Mouse (Mus musculus) G1E-ER4 (cell line): ENCODE data around the gene Hic1. TPM values are rescaled to one million over a fixed set of nuclear protein-coding genes. Genes with fewer than 3 reads are reported as not detected.

Experiments
- GATA1 ChIP-seq: IDR thresholded peaks from one replicate; pipeline ENCODE4 v1.8.0; 2012; ENCODE audit warnings: low read length, inconsistent platforms
- polyA plus RNA-seq: library from polyadenylated mRNA; stranded (reverse); fragments of >175 nt; gene quantifications from 2 replicates; pipeline ENCODE4 v1.2.3, GENCODE M21; 2012

Gene Hic1
- polyA plus RNA-seq, 1 experiment: 0.46 TPM

DNA sequence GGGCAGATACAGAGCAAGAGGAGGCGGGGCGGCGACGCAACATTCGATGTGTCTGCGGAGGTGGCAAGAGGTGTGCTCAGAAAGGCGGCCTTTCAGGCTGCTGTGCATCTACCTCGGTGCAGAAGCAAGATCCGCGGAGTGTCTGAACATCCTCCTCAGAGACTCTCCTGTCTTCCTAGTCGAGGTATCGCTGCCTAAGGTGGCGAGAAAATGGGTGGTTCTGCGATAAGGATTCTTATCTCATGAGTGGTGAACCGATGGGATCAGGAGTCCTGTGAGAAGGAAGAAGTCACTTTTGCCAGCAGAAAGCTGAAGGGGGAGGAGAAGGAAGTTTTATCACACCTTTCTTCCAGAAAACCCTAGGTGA lies 4.5 kb upstream of the Hic1 start:
- TF ChIP-seq GATA1: no peak

DNA sequence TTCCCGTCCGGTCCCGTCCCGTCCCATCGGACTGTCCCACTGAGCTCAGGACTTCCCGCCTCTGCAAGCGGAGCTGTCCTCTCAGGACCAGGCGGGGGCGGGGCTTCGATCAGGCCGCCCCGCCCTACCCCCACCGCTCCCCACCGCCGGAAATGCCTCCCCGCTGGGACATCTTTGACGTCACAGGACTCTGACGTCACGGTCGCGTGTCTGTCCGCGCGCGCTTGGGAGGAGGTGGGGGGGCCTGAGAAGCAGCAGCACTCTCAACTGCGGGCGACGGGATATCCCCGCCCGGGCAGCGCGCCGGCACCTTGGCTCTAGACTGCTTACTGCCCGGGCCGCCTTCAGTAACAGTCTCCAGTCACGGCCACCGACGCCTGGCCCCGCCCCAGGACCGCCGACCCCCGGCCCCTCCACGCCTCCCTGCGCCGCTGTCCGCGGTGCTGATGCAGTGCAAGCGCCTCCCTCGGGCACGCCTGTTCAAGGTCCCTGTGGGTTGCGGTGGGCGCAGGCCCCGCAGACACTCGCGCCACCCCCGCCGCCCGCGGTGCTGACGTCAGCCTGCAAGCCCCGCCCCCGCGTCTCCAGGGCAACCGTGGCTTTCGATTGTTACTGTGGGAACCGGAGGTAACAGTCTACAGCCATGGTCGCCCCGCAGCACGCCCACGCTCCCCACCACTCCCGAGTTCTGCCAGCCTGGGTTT lies 3.9 kb upstream of the Hic1 start:
- TF ChIP-seq GATA1: no peak

DNA sequence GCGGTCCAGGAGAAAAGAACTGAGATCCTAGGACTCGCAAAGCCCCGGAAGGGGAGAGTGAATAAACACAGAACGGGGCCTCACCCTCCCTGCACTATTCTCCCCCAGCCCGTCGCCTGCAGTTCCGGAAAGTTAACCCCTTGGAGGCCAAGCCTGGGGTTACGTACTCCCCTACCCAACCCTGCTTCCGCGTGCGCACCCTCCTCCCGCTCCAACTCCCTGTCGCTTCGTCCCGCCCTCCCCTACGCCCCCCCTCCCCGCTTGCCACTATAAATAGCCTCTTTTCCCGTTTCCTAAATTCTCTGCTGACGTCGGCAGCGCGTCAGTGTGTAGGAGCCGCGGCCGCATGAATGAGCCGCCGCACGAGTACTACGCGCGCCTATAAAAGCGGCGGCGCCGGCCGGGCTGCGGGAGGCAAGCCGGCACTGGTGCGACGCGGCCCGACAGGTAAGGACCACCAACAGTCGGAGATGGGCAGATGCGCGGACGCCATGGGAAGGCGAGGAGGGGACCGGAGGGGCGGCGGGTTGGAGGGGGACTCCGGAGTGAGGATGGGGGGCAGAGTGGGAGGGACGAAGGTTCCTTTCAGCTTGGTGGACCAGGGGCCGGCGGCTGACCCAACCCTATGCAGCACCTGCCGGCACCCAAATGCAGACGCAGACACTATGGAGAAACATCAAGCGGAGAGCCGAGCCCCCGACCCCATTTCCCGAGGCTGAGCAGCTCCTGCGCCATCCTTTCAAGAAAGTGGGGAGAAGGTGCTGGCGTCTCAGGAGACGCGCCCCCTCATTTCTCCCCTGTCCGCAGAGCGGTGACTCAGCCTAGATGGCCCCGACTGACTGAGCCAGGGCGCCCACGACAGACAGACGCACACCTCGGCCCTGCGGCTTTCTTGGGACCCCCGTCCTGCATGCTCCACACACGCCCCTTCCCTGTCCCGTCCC lies 3.1 kb upstream of the Hic1 start:
- TF ChIP-seq GATA1: no peak

DNA sequence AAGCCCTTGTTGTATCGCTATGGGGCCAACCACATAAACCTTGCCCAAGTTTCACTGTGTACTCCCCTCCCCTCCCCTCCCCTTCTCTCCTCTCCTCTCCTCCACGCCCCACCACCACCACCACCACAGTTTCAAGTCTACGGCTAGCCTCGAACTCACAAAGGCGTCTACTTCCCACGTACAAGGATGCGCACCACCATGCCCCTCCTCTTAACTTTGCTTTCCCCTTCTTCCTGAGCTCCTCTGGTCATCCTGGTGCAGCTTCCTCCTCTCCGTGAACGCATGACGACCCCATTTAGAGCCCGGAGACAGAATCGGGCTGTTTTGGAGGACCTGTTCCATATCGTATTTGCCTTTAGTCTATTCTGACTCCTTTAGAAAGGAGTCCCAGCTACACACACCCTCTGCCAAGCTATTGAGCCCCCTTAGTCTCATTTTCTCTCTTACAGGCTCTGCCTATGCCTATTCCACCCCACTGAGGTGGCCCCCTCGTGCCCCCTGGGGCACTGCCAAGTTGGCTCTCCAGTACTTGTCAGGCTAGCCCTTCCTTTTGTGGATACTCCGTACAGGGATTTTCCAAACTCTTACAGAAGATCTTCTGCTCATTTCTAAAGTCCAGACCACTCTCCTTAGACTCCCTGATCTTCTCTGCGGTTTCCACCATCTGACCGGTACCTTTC lies 2.0 kb upstream of the Hic1 start:
- TF ChIP-seq GATA1: no peak

DNA sequence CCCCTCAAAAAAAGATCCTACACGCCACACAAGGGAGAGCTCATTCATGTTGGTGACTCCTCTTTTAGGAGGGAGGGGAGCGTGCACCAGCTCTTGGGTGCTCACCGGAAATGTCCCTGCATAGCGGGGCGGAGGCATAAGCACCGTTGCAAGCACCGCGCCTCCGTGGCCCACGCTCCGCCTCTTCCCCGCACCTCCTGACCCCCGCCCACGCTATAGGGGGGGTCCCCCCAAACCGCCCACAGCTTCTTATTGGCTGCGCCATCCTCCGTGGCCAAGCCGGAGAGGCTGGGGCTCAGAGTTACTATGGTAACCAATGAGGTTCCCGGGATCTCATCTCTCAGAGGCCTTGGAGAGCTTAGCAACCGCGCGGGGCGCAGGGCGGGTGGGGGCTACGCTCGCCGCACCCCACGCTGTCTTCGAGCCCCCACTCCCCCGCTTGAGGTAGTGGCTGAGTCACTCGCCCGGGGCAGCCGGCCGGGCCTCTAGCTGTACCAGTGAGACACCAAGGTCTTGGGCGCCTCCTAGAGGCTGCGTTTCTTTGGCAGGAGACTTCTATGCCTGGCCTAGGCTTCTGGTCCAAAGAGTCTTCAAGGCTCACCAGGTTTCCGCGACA lies 925 bp upstream of the Hic1 start:
- TF ChIP-seq GATA1: no peak

DNA sequence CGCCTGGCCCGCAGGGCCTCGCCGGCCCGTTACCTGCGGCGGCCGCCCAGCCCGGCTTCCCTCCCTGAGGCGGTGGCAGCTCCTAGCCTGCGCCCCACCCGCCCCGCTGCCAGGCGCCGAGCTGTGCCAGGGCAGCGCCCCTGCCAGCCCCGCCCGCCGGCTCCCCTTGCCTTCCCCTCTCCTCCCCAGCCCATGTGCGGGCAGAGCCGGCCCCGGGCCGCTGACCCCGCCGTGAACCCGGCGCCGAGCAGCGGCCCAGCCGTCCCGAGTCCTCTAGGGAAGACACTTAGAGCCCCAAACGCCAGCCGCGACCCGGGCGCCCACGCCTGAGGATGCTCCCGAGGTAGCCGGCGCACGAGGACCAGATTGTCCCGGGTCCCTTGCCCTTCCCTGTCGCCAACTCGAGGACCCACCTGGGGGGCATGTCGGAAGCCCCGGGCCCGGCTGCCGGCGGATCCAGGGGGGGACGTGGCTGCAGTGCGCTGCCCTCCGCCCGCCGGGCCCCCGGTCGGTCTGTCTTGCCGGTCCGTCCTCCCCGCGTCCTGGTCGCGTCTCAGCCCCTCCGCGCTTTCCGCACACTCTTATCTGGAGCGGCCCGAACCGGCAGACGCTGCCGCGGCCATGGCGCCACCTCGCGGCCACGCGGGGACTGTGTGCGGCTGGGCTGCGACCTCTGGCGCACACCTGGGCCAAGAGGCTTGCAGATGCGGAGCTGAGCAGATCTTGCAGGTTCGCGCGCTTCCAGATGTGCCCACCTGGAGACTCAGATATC lies 543 bp downstream of the Hic1 start:
- no peak for TF ChIP-seq GATA1

DNA sequence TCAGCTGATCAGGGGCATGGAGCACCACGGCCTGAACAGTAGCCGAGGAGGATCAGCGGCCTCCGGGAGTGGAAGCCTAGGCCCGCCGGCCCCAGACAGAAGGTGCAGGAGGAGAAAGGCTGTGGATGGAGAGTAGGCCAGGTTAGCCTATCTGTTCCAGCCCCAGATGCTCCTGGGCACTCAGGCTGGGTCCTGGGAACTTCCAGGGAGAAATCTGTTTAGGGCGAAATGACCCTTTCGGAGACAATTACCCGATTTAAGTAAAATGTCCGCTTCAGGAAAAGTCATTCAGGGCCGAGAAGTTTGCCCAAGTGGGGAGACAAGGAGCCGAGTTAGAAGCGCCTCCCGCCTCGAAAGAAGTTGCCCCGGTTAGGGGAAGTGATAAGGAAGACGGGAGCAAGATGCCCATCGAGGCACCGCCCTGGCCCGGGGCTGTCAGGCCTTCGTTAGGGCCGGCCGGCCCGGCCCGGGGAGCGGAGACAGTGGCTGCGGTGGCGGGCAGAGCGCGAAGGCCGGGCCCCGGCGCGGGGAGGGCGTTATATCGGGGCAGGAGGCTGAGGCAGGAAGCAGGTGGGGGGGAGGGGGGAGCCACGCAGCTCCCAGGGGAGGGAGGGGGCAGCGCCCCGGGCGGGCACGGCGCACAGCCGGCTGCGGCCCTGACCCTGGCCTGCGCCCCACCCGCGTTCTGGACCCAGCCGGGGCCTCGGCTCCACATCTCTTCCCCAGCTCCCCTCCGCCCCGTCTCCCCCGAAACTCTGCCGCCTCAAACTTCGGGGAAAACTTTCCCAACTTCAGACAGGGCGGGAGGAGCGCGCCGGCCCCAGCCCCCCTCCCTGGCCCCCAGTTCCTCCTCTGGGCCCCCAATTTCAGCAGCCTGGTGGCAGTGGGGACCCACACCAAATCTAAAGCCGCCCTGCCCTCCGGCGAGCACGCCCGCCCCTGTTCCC lies 1.4 kb downstream of the Hic1 start:
- no peak for TF ChIP-seq GATA1

DNA sequence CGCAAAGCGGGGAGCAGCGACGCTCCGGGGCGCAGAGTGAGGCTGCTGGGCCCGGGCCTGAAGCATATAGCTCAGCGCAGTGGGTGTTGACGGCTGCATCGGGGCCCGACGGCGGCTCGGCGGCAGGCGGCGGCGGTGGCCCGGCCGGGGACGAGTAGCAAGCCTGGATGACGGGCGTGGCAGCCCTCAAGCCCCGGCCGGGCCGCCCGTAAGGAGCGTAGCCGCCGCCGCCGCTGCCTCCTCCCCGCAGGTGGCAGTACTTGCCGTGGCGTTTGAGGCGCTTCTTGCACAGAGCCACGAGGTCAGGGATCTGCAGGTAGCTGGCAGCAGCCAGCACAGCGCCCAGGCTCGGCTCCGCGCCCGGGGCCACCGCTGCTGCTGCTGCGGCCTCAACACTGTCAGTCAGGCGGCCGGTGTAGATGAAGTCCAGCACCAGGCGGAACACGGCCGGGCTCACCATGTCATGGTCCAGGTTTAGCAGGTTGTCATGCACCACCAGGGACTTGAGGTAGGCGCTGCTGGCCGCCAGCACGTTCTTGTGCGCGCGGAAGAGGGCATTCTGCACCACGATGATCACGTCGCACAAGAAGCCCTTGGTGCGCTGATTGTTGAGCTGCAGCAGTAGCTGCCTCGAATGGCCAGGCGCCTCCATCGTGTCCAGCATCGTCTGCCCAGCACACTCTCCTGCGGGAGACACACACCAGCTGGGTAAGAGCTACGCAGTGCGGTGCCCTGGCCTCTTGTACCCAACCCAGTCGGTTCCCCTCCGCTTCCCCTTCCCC lies 2.3 kb downstream of the Hic1 start:
- no peak for TF ChIP-seq GATA1

DNA sequence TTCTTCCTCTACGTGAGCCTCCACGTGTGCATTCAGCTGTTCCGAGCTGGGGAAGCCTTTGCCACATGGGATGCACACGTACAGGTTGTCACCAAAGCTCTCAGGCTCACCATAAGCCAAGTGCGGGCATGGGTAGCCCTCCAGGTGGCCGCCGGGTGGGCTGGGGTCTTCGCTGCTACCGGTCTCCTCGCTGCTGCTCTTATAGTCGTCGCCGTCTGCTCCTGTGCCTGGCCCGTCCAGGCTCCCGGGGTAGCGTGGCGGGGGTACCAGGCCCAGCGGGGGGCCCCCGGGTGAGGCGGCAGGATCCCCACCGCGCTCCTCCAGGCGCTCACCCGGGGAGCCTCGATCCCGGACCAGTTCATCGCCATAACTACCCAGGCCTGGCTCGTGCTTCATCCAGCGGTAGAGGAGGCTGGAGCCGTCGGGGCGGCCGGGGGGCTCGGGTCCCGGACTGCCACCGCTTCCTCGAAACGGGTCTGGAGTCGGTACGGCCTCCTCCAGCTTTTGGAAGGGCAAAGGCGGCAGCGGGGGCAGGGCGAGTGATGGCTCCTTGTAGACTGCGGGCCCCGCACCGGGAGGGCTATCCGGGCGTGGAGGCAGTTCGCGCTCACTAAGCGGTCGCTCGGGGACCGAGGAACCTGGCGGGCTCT lies 3.0 kb downstream of the Hic1 start:
- no peak for TF ChIP-seq GATA1

DNA sequence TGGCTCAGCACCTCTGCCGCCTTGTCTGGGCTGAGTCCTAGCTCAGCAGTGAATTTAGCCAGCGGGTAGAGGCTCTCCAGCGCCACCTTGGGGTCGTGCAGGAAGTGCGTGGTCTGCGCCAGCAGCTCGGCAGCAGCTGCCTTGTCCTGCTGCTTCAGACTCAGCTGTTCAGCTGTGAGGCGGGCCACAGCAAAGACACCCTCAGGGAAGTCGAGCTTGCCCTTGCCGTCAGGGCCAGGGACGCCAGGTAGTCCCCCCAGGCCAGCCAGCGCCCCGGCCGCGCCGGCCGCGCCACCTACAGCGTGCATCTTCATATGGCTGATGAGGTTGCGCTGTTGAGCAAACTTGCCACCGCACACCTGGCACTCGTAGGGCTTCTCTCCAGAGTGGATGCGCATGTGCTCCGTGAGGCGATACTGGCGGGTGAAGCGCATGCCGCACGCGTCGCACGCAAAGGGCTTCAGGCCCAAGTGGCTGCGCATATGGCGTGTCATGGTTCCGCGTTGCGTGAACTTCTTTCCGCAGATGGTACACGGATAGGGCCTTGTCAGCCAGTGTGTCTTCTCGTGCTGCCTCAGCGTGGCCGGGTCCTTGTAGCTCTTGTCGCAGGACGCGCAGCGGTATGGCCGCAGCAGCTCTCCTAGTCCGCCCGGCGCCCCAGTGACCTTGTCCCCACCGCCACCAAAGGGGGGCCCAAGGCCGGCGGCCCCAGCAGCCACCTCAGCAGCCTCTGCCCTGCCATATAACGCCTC lies 3.7 kb downstream of the Hic1 start:
- TF ChIP-seq GATA1: no peak

DNA sequence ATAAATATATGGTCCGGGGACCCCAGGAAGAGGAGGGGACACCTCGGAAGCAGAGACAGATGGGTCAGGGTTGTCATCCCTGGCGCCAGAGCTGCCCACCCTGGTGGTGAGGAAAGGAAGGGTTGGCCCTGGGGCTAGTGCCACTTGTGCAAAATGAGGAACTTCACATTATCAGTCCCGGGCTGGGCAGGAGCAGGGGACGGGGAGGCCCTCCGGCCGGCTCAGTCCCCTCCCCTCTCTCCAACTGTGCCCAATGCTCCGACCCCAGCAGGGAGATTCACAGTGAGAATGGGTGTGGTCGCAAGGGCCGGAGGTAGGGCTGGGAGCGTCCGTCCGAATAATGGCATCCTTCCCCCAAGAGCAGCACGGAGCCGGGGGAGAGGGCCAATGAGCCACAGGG lies 4.6 kb downstream of the Hic1 start:
- no peak for TF ChIP-seq GATA1

DNA sequence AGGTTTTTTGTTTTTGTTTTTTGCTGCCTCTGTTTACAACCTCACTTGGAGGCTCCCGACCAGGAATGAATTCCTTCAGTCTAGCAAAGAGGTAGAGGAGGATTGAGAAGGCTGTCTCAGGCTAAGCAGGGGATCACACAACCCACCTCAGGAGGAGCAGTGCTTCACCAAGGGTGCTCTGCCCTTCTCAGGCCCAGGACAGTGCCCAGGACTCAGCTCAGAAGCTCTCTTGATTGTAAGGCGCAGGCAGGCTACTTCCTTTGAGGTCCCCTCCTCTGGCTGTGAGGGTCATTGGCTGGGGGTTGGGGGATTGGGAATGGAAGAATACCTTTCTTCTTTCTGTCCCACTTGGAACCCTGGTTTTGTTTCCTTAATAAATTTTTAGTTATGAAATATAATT lies 5.3 kb downstream of the Hic1 start:
- TF ChIP-seq GATA1: no peak
